Mouse (Mus musculus) lung, postnatal 0 days (tissue): Measurements from ENCODE around the gene Acaa1a. TPM values are rescaled to one million over a fixed set of nuclear protein-coding genes. Genes with fewer than 3 reads are reported as not detected.
A peak's percentile ranks its signal among the peaks of the same experiment; 100 is the strongest.

Experiments
- ATAC-seq: fragments of 200-750 bp; cut with Nextera tagmentation; 2 replicates; pipeline ENCODE4 v1.8.0; 2017; ENCODE audit warnings: moderate library complexity
- DNase-seq: peaks from one replicate; pipeline ENCODE4 v3.0.0-alpha.2; 2016; ENCODE audit warnings: low spot score
- H3K27ac ChIP-seq: fragments of 300-500 bp; sonication (generic); 2 replicates; pipeline ENCODE4 v1.5.1; 2014; ENCODE audit warnings: antibody characterized with exemption, mild to moderate bottlenecking, low read length, mixed read lengths
- H3K27me3 ChIP-seq: fragments of 300-500 bp; sonication (generic); replicated peaks from 2 replicates; pipeline ENCODE4 v1.6.1; 2014; ENCODE audit warnings: low read length, mixed read lengths; ENCODE audit not compliant: insufficient read depth
- H3K36me3 ChIP-seq: fragments of 300-500 bp; sonication (generic); 2 replicates; pipeline ENCODE4 v1.6.1; 2014; ENCODE audit warnings: low read length, mixed read lengths; ENCODE audit not compliant: insufficient read depth
- H3K4me1 ChIP-seq: fragments of 300-500 bp; sonication (generic); 2 replicates; pipeline ENCODE4 v1.6.1; 2014; ENCODE audit warnings: antibody characterized with exemption, low read depth, low read length, mixed read lengths; ENCODE audit not compliant: insufficient read depth
- H3K4me2 ChIP-seq: fragments of 300-500 bp; sonication (generic); replicated peaks from 2 replicates; pipeline ENCODE4 v1.6.1; 2014; ENCODE audit warnings: low read depth, mild to moderate bottlenecking, low read length, moderate library complexity, mixed read lengths
- H3K4me3 ChIP-seq: fragments of 300-500 bp; sonication (generic); 2 replicates; pipeline ENCODE4 v1.5.1; 2014; ENCODE audit warnings: low read depth, low read length
- H3K9ac ChIP-seq: fragments of 300-500 bp; sonication (generic); replicated peaks from 2 replicates; pipeline ENCODE4 v1.6.1; 2014; ENCODE audit warnings: low read depth, mild to moderate bottlenecking
- H3K9me3 ChIP-seq: fragments of 300-500 bp; sonication (generic); 2 replicates; pipeline ENCODE4 v1.6.1; 2016; ENCODE audit warnings: low read length, mixed read lengths
- CTCF ChIP-seq: IDR thresholded peaks from 2 replicates; pipeline ENCODE4 v1.5.1; 2016; ENCODE audit warnings: antibody characterized with exemption, mild to moderate bottlenecking
- EP300 ChIP-seq: IDR thresholded peaks from 2 replicates; pipeline ENCODE4 v1.6.1; 2016; ENCODE audit warnings: antibody characterized with exemption, mild to moderate bottlenecking, control low read depth
- whole genome bisulfite sequencing: fragments of 180-500 bp; shearing (Covaris S2); extraction: QIAGEN DNeasy Blood & Tissue Kit; methylation state at CpG from one replicate; pipeline ENCODE4 v1.1.7; 2014; 5-methylcytosine and 5-hydroxymethylcytosine counted together
- polyA plus RNA-seq: library from polyadenylated mRNA; unstranded; fragments of >200 nt; fragmentation: Nextera tagmentation; extraction: Ambion mirVana; gene quantifications from 2 replicates; pipeline ENCODE4 v1.2.1, GENCODE M21; 2015

Gene Acaa1a
- polyA plus RNA-seq: 114 and 128 TPM in 2 replicates

- no peaks in the 10 kb centered on the region for H3K27me3 ChIP-seq
- TF ChIP-seq CTCF (peak; percentile 56), EP300 (no peak)
- WGBS: 2% methylated on average over 43 of the region's 43 CpGs
- peak within 1 kb of the TSS; percentile 95 for H3K27ac ChIP-seq
- ATAC-seq: peak; percentile 18
- H3K4me2 ChIP-seq: peak within 1 kb of the TSS; percentile 89
- H3K4me1 ChIP-seq: peaks cover 11% of the 10 kb centered on the region
- peak; percentile 96 for DNase-seq
- peak within 1 kb of the TSS; percentile 80 for H3K9ac ChIP-seq
- H3K4me3 ChIP-seq: peak within 1 kb of the TSS; percentile 70
- H3K36me3 ChIP-seq: peaks cover 16% of the 10 kb centered on the region; the same call in 1 of the 2 replicates
- H3K9me3 ChIP-seq: no peaks in the 10 kb centered on the region
Observed at GRCm38 (mm10) chr9:119339558-119340211, at the start of gene Acaa1a. TSS of gene Acaa1a (plus strand) at chr9:119339676.

- H3K4me2 ChIP-seq: no peak overlapping the region
- no peaks in the 10 kb centered on the region for H3K27me3 ChIP-seq
- H3K4me1 ChIP-seq: no peaks in the 10 kb centered on the region
- WGBS: 90% methylated on average over 3 of the region's 3 CpGs
- ATAC-seq (no peak), DNase-seq (no peak)
- no peaks in the 10 kb centered on the region for H3K9me3 ChIP-seq
- no peak overlapping the region for H3K27ac ChIP-seq
- H3K4me3 ChIP-seq: no peak overlapping the region
- no peak for TF ChIP-seq EP300
- no peak overlapping the region for H3K9ac ChIP-seq
- H3K36me3 ChIP-seq: no peaks in the 10 kb centered on the region
Observed at GRCm38 (mm10) chr9:119290791-119291190, 48.7 kb upstream of the Acaa1a start.

GRCm38 (mm10) chr9:119297696-119298095 lies 41.8 kb upstream of the Acaa1a start:
- Histone ChIP-seq H3K4me2 (no peak overlapping the region), H3K27me3 (no peaks in the 10 kb centered on the region), H3K4me1 (no peaks in the 10 kb centered on the region), H3K9me3 (no peaks in the 10 kb centered on the region), H3K9ac (no peak overlapping the region), H3K36me3 (peaks cover 5% of the 10 kb centered on the region; the same call in 1 of the 2 replicates), H3K4me3 (no peak overlapping the region), H3K27ac (no peak overlapping the region)
- no peak for DNase-seq
- 82% methylated on average over 6 of the region's 6 CpGs for WGBS
- no peak for ATAC-seq
- no peak for TF ChIP-seq EP300

- no peaks in the 10 kb centered on the region for H3K4me1 ChIP-seq
- H3K27me3 ChIP-seq: no peaks in the 10 kb centered on the region
- H3K4me2 ChIP-seq: no peak overlapping the region
- no peak for DNase-seq
- TF ChIP-seq CTCF (no peak), EP300 (no peak)
- H3K9ac ChIP-seq: no peak overlapping the region
- WGBS: 80% methylated on average over 3 of the region's 3 CpGs
- no peak overlapping the region for H3K4me3 ChIP-seq
- no peak for ATAC-seq
- H3K9me3 ChIP-seq: no peaks in the 10 kb centered on the region
- H3K27ac ChIP-seq: no peak overlapping the region
- peaks cover 5% of the 10 kb centered on the region; the same call in 1 of the 2 replicates for H3K36me3 ChIP-seq
Observed at GRCm38 (mm10) chr9:119298563-119298962, 40.9 kb upstream of the Acaa1a start.

- 89% methylated on average over 7 of the region's 7 CpGs for WGBS
- Histone ChIP-seq H3K9ac (no peak overlapping the region), H3K4me1 (no peaks in the 10 kb centered on the region), H3K4me3 (no peak overlapping the region), H3K27me3 (no peaks in the 10 kb centered on the region), H3K4me2 (no peak overlapping the region), H3K36me3 (peaks cover 5% of the 10 kb centered on the region; the same call in 1 of the 2 replicates), H3K27ac (no peak overlapping the region), H3K9me3 (no peaks in the 10 kb centered on the region)
- ATAC-seq (no peak), DNase-seq (no peak)
- TF ChIP-seq EP300: no peak
- no peak for TF ChIP-seq CTCF
Observed at GRCm38 (mm10) chr9:119305863-119306262, 33.6 kb upstream of the Acaa1a start.

GRCm38 (mm10) chr9:119309067-119309466 lies 30.4 kb upstream of the Acaa1a start:
- Histone ChIP-seq H3K4me3 (no peak overlapping the region), H3K27ac (no peak overlapping the region), H3K27me3 (no peaks in the 10 kb centered on the region), H3K4me2 (no peak overlapping the region), H3K9ac (no peak overlapping the region), H3K4me1 (no peaks in the 10 kb centered on the region), H3K9me3 (no peaks in the 10 kb centered on the region), H3K36me3 (no peaks in the 10 kb centered on the region)
- DNase-seq: no peak
- no peak for ATAC-seq
- 88% methylated on average over 1 of the region's 1 CpGs for WGBS
- TF ChIP-seq CTCF (no peak), EP300 (no peak)

GRCm38 (mm10) chr9:119313096-119313495 lies 26.4 kb upstream of the Acaa1a start:
- WGBS: 92% methylated on average over 10 of the region's 10 CpGs
- H3K27ac ChIP-seq: no peak overlapping the region
- no peak overlapping the region for H3K9ac ChIP-seq
- no peaks in the 10 kb centered on the region for H3K27me3 ChIP-seq
- DNase-seq (no peak), ATAC-seq (no peak)
- H3K4me2 ChIP-seq: no peak overlapping the region
- H3K4me3 ChIP-seq: no peak overlapping the region
- H3K4me1 ChIP-seq: no peaks in the 10 kb centered on the region
- no peaks in the 10 kb centered on the region for H3K36me3 ChIP-seq
- no peaks in the 10 kb centered on the region for H3K9me3 ChIP-seq
- TF ChIP-seq EP300 (no peak), CTCF (no peak)
